Mouse (Mus musculus): ENCODE data around the gene Cul3. TPM values are rescaled to one million over a fixed set of nuclear protein-coding genes. Genes with fewer than 3 reads are reported as not detected.
A peak's percentile ranks its signal among the peaks of the same experiment; 100 is the strongest.
"Not testable (repeated sequence)": the region's sequence is repeated elsewhere in the genome, so short reads cannot be mapped to it uniquely, and the experiment has no call there.

Gene Cul3
- total RNA-seq (2018; cell fraction: chromatin; rRNA removed) = 100 to 1,000 TPM in 3 of 26 experiments, 10 to 100 TPM in 23; 54.8 to 123 (median 69.0) TPM
- 100 to 1,000 TPM in 3 of 26 experiments, 10 to 100 TPM in 23; 71.5 to 107 (median 87.0) TPM for total RNA-seq (2018; cell fraction: cytosol; rRNA removed)
- total RNA-seq (2018; cell fraction: nucleus; rRNA removed) = 100 to 1,000 TPM in 5 of 26 experiments, 10 to 100 TPM in 21; 64.1 to 125 (median 79.8) TPM
- 75.7 to 202 TPM (median 88.8 TPM) in 3 replicates for polyA plus RNA-seq (2018)

- peaks cover 41% of the 10 kb centered on the region for H3K79me2 ChIP-seq (ENCODE audit: inconsistent target)
- no peaks in the 10 kb centered on the region for H3K36me3 ChIP-seq (ENCODE audit: inconsistent target)
- peak within 1 kb of the TSS; percentile 90 for H3K4me3 ChIP-seq (ENCODE audit: inconsistent target)
- under 1% methylated on average over 20 of the region's 85 CpGs for WGBS (ENCODE audit: missing documents)
- peak within 1 kb of the TSS; percentile 57 for H3K27ac ChIP-seq
Observed at GRCm38 (mm10) chr1:80340436-80341376, at the start of gene Cul3. Gene Cul3, minus strand, starts transcription at chr1:80340480.

- Histone ChIP-seq H3K4me3 (ENCODE audit: inconsistent target) (no peak overlapping the region), H3K36me3 (ENCODE audit: inconsistent target) (no peaks in the 10 kb centered on the region), H3K27ac (peak overlapping the region; percentile 41), H3K79me2 (ENCODE audit: inconsistent target) (no peaks in the 10 kb centered on the region)
- 17% methylated on average over 7 of the region's 7 CpGs for WGBS (ENCODE audit: missing documents)
Observed at GRCm38 (mm10) chr1:80389518-80389917, 49.2 kb upstream of the Cul3 start.

- Histone ChIP-seq H3K36me3 (ENCODE audit: inconsistent target) (no peaks in the 10 kb centered on the region), H3K79me2 (ENCODE audit: inconsistent target) (no peaks in the 10 kb centered on the region), H3K4me3 (ENCODE audit: inconsistent target) (no peak overlapping the region), H3K27ac (no peak overlapping the region)
- 21% methylated on average over 25 of the region's 25 CpGs for WGBS (ENCODE audit: missing documents)
Observed at GRCm38 (mm10) chr1:80383613-80384589, 43.6 kb upstream of the Cul3 start.

- WGBS (ENCODE audit: missing documents) = 83% methylated on average over 7 of the region's 7 CpGs
- H3K36me3 ChIP-seq (ENCODE audit: inconsistent target) = no peaks in the 10 kb centered on the region
- H3K79me2 ChIP-seq (ENCODE audit: inconsistent target) = no peaks in the 10 kb centered on the region
- H3K27ac ChIP-seq = no peak overlapping the region
- no peak overlapping the region for H3K4me3 ChIP-seq (ENCODE audit: inconsistent target)
Observed at GRCm38 (mm10) chr1:80382928-80383327, 42.6 kb upstream of the Cul3 start.

GRCm38 (mm10) chr1:80381302-80381701 lies 41.0 kb upstream of the Cul3 start:
- Histone ChIP-seq H3K27ac (no peak overlapping the region), H3K36me3 (ENCODE audit: inconsistent target) (no peaks in the 10 kb centered on the region), H3K4me3 (ENCODE audit: inconsistent target) (no peak overlapping the region), H3K79me2 (ENCODE audit: inconsistent target) (no peaks in the 10 kb centered on the region)
- 0% methylated on average over 4 of the region's 4 CpGs for WGBS (ENCODE audit: missing documents)

GRCm38 (mm10) chr1:80372010-80372409 lies 31.7 kb upstream of the Cul3 start:
- H3K4me3 ChIP-seq (ENCODE audit: inconsistent target) = no peak overlapping the region
- no peaks in the 10 kb centered on the region for H3K36me3 ChIP-seq (ENCODE audit: inconsistent target)
- no peak overlapping the region for H3K27ac ChIP-seq
- WGBS (ENCODE audit: missing documents) = 59% methylated on average over 3 of the region's 3 CpGs
- no peaks in the 10 kb centered on the region for H3K79me2 ChIP-seq (ENCODE audit: inconsistent target)

GRCm38 (mm10) chr1:80371189-80371889 lies 31.1 kb upstream of the Cul3 start:
- Histone ChIP-seq H3K36me3 (ENCODE audit: inconsistent target) (no peaks in the 10 kb centered on the region), H3K79me2 (ENCODE audit: inconsistent target) (no peaks in the 10 kb centered on the region), H3K4me3 (ENCODE audit: inconsistent target) (no peak overlapping the region), H3K27ac (no peak overlapping the region)
- 100% methylated on average over 2 of the region's 3 CpGs for WGBS (ENCODE audit: missing documents)

- Histone ChIP-seq H3K36me3 (ENCODE audit: inconsistent target) (no peaks in the 10 kb centered on the region), H3K4me3 (ENCODE audit: inconsistent target) (no peak overlapping the region), H3K79me2 (ENCODE audit: inconsistent target) (no peaks in the 10 kb centered on the region), H3K27ac (no peak overlapping the region)
- 92% methylated on average over 8 of the region's 8 CpGs for WGBS (ENCODE audit: missing documents)
Observed at GRCm38 (mm10) chr1:80363486-80363885, 23.2 kb upstream of the Cul3 start.

- Histone ChIP-seq H3K4me3 (ENCODE audit: inconsistent target) (no peak overlapping the region), H3K36me3 (ENCODE audit: inconsistent target) (no peaks in the 10 kb centered on the region), H3K27ac (no peak overlapping the region), H3K79me2 (ENCODE audit: inconsistent target) (no peaks in the 10 kb centered on the region)
- WGBS (ENCODE audit: missing documents) = 85% methylated on average over 2 of the region's 2 CpGs
Observed at GRCm38 (mm10) chr1:80362946-80363345, 22.7 kb upstream of the Cul3 start.

- H3K36me3 ChIP-seq (ENCODE audit: inconsistent target) = no peaks in the 10 kb centered on the region
- no peak overlapping the region for H3K4me3 ChIP-seq (ENCODE audit: inconsistent target)
- 19% methylated on average over 2 of the region's 2 CpGs for WGBS (ENCODE audit: missing documents)
- no peaks in the 10 kb centered on the region for H3K79me2 ChIP-seq (ENCODE audit: inconsistent target)
- H3K27ac ChIP-seq = no peak overlapping the region
Observed at GRCm38 (mm10) chr1:80362400-80362799, 22.1 kb upstream of the Cul3 start.

- not testable (repeated sequence) for H3K27ac ChIP-seq; H3K79me2 ChIP-seq (ENCODE audit: inconsistent target); H3K36me3 ChIP-seq (ENCODE audit: inconsistent target); H3K4me3 ChIP-seq (ENCODE audit: inconsistent target)
- no CpG with 5 or more reads among the region's 2 CpGs for WGBS (ENCODE audit: missing documents)
Observed at GRCm38 (mm10) chr1:80361771-80362170, 21.5 kb upstream of the Cul3 start.

- Histone ChIP-seq H3K36me3 (ENCODE audit: inconsistent target) (no peaks in the 10 kb centered on the region), H3K4me3 (ENCODE audit: inconsistent target) (no peak overlapping the region), H3K79me2 (ENCODE audit: inconsistent target) (no peaks in the 10 kb centered on the region), H3K27ac (no peak overlapping the region)
- 79% methylated on average over 4 of the region's 4 CpGs for WGBS (ENCODE audit: missing documents)
Observed at GRCm38 (mm10) chr1:80360038-80360608, 19.8 kb upstream of the Cul3 start.

- WGBS (ENCODE audit: missing documents) = under 1% methylated on average over 45 of the region's 59 CpGs
- peaks cover 48% of the 10 kb centered on the region for H3K79me2 ChIP-seq (ENCODE audit: inconsistent target)
Observed at GRCm38 (mm10) chr1:80340061-80340435, 232 bp downstream of the Cul3 start.

More at GRCm38 (mm10) chr1:80340061-80340435, 232 bp downstream of the Cul3 start:
- Histone ChIP-seq H3K4me3 (ENCODE audit: inconsistent target) (peak overlapping the region; percentile 90; the same call in 1 of the 2 replicates), H3K36me3 (ENCODE audit: inconsistent target) (no peaks in the 10 kb centered on the region), H3K27ac (no peak overlapping the region)
